Mouse (Mus musculus) CD8-positive naive resting alpha-beta T cell, adult 57 days (primary cell): Measurements from ENCODE around the gene Ruvbl1. TPM values are rescaled to one million over a fixed set of nuclear protein-coding genes. Genes with fewer than 3 reads are reported as not detected.

Source experiments
- total RNA-seq: library from RNA; stranded (reverse); gene quantifications from one replicate; pipeline ENCODE4 v1.2.4, GENCODE M21; 2023

Gene Ruvbl1
- total RNA-seq: 27.1 TPM

DNA sequence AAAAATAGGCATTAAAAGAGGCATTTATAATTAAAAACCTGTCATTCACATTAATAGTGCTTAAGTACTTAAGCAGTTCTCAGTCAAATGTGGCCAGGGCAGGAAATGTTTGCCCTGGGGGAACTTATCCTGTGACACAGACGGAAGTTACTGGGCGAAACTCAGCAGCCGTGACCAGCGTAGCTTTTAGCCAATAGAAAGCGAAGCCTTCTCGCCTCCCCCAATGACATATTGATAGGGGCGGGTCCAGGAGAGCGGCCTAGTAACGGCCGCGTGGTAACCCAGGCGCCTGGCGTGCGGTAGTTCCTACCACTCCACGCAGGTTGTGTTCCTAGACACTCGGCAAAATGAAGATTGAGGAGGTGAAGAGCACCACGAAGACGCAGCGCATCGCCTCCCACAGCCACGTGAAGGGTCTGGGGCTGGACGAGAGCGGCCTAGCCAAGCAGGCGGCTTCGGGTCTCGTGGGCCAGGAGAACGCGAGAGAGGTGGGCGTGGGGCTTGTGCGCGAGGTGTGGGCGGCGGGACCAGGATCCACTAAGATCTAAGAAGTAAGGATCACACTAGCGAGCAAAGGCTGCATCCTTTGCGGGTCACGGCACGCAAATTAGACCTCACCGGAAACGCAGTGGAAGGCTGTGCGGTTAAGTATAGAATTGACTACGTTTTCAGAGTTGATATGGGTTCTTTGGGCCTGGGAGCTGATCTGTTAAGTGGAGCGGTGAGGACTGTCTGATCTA, at the start of gene Ruvbl1:
Gene Ruvbl1 (plus strand): TSS at position 229 of the 740 bp plus-strand sequence.

DNA sequence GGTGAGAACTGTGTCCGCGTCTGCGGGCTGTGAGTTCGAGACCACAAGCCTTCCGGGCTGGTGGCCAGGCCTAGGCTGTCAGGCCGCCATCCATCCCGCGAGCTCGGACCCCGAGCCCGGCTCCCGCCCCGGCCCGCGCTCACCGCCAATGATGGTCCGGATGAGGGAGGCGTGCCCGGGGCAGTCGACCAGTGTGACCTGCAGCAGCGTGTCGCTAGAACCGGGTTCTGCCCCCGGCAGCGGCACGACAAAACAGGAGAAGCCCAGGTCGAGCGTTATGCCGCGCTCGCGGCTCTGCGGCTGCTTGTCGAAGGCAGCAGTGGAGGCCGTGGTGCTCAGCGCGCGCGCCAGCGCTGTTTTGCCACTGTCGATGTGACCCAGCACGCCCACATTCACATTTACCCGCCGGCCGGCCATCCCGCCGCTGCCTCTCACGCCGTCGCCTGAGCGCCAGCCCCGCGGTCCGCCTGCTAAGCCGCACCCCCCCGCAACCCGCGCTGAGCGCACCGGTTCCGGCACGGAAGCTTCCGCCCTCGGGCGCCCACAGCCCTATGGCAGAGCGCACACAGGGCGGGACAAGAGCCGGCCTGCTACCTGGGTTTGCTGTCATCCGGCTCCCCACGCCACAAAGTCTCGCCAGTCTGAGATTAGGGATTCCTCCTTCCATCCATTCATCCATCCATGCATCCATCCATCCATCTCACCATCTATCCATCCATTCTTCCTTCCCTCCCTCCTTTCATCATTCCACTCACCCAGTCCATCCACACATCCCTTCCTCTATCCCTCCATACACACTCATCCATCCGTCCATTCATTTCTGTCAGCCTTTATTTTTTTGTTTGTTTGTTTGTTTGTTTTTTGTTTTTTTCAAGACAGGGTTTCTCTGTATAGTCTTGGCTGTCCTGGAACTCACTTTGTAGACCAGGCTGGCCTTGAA, 18.9 kb upstream of the Ruvbl1 start, which contains the start of gene Eefsec:
Gene Eefsec (minus strand): TSS at position 477 of the 940 bp plus-strand sequence.

DNA sequence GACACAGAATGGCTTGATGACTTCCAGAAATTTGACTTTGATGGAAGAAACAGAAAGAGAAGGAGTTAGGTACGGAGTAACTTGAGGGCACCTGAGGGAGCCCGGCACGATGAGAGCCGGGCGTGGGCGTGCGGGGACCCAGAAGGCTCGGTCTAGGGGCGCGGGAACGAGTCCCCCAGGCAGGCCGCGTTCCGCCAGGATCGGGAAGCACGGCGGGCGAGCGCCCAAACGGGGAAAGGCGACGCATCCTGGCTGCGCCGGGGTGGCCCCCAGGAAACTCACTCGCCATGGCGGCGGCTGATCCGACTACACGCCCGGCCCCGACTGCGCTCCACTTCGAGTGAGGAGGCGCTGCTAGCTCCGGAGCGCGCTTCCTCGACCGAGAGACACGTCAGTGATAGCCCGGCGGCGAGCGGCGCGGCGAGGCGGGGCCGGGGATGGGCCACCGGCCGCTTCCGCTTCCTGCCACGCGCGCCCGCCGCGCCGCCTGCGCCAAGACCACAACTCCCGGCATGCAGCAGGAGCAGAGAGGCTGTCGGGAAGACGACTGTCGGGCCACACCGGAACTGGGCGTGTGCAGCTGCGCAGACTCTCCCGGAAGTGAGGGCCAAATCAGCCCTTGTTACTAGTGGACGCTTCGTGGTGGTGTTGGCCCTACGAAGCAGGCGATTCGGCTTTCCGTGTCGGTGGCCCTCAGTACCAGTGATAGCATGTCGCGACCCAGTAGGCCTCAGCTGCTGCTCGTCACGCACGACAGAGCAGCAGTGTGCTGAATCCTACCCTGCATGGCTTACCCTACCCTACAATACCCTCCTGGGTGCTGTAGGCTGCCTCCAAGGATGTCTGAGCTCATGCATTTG, 53.4 kb downstream of the Ruvbl1 start, which contains the start of gene Sec61a1:
Gene Sec61a1 (minus strand): TSS at position 502 of the 860 bp plus-strand sequence.

Other genes starting within 250 kb of the Ruvbl1 start
- gene Dnajb8, start 243.1 kb upstream of the Ruvbl1 start, total RNA-seq: not detected
- 43.2 TPM for gene Eefsec, start 18.9 kb upstream of the Ruvbl1 start, total RNA-seq
- gene Sec61a1, start 53.5 kb downstream of the Ruvbl1 start, total RNA-seq: 182 TPM
- not detected for gene Kbtbd12, start 172.5 kb downstream of the Ruvbl1 start, total RNA-seq